Mouse (Mus musculus): ENCODE measurements around the gene Rec8. TPM values are rescaled to one million over a fixed set of nuclear protein-coding genes. Genes with fewer than 3 reads are reported as not detected.

Rec8 gene
- polyA plus RNA-seq (2012; rRNA removed): 1.3 and 4.7 TPM in 2 replicates

DNA sequence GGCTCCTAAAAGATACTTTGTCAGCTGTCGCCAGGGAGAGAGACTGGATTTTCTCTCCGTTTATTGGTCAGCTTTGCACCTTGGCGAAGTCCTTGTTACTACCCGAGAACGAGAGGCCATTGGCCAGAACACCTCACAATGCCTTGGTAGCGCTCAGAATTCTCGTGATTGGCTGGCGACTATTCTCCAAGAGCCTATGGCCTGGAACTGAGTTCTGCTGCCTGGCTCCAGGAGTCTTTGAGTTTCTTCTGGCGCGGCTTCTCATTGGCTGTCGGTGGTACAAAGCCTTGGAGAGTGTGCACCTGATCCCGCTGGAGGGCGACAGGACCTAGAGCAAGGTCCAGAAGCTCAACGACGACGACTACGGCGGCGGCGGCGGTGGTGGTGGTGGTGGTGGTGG lies at the start of gene Rec8:
Gene Rec8 (plus strand): TSS at position 216 of the 400 bp plus-strand sequence.
- DNase-seq (ENCODE audit: low read depth, low spot score): peak; percentile 75
- WGBS: 18% methylated on average over 21 of the region's 21 CpGs

DNA sequence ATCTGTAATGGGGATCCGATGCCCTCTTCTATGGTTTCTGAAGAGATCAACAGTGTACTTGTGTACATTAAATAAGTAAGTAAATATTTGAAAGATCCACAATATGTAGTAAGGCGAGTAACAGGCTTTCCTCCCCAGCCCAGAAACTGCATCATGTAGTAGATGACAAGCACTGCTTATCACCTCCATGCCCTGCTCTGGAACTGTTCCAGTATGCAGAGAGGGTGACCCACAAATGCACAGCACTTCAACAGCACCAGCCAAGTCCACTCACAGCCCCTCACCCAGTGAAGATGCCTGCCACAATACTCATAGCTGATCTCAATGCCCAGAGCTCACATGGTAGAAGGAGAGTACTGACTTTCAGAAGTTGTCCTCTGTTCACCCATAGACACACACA lies 47.2 kb upstream of the Rec8 start:
- 64% methylated on average over 2 of the region's 2 CpGs for WGBS
- DNase-seq (ENCODE audit: low read depth, low spot score): no peak

DNA sequence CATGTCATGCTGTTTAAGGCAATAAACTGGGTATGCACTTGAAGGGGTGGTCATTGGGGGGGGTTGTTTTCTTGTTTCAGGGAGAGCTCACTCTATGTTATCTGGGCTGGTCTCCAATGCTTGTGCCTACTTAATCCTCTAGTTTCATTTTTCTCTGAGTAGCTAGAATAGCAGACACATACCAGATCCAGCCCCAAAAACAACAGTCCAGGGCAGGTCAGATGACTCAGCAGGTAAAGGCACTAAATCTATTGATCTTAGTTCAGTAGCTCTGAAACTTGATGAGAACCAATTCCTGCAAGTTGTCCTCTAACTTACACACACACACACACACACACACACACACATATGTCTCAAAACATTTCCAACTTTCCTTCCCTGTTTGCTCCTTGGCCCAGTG lies 46.1 kb upstream of the Rec8 start:
- no peak for DNase-seq (ENCODE audit: low read depth, low spot score)

DNA sequence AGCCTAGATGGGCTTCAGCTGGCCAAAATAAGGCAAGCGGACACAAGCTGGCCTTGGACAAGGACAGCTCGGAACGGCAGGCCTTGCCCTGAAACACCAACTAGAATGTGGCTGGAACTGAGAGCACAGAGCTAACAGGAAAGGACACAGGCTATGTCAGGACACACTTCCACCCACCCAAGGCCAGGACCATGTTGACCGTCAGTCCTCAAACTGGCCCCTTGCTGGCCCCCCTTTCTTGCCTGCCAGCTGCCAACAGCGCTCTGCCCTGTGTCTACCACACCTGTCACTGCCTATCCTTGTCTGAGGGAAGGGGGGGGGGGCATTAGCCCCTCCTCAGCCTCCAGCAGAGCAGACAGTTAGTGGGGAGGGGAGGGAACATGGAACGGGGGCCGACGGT lies 42.5 kb upstream of the Rec8 start, which contains the start of gene Fitm1:
Gene Fitm1 (plus strand): TSS at position 316 of the 400 bp plus-strand sequence.
- WGBS: 77% methylated on average over 8 of the region's 8 CpGs
- DNase-seq (ENCODE audit: low read depth, low spot score): no peak

DNA sequence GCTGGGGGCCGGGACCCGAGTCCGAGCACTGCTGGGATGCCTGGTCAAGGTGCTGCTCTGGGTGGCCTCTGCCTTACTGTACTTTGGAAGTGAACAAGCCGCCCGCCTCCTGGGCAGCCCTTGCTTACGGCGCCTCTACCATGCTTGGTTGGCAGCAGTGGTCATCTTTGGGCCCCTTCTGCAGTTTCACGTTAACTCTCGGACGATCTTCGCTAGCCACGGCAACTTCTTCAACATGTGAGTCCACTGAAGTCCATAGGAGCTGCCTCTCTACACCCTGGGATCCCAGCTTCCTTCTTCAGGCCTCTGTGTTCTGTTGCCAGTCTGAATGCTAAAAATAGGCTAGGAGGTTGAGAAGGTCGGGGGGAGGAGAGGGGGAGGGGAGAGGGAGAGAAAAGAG lies 42.1 kb upstream of the Rec8 start:
- DNase-seq (ENCODE audit: low read depth, low spot score): no peak
- 77% methylated on average over 13 of the region's 13 CpGs for WGBS

DNA sequence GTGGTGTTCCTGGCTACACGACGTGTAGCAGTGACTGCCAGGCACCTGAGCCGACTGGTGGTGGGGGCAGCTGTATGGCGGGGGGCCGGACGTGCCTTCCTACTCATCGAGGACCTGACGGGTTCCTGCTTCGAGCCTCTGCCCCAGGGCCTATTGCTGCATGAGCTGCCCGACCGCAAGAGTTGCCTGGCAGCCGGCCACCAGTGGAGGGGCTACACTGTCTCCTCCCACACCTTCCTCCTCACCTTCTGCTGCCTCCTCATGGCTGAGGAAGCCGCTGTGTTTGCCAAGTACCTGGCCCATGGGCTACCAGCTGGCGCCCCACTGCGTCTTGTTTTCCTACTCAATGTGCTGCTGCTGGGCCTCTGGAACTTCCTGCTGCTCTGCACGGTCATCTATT lies 41.5 kb upstream of the Rec8 start:
- WGBS: 77% methylated on average over 16 of the region's 16 CpGs
- no peak for DNase-seq (ENCODE audit: low read depth, low spot score)

DNA sequence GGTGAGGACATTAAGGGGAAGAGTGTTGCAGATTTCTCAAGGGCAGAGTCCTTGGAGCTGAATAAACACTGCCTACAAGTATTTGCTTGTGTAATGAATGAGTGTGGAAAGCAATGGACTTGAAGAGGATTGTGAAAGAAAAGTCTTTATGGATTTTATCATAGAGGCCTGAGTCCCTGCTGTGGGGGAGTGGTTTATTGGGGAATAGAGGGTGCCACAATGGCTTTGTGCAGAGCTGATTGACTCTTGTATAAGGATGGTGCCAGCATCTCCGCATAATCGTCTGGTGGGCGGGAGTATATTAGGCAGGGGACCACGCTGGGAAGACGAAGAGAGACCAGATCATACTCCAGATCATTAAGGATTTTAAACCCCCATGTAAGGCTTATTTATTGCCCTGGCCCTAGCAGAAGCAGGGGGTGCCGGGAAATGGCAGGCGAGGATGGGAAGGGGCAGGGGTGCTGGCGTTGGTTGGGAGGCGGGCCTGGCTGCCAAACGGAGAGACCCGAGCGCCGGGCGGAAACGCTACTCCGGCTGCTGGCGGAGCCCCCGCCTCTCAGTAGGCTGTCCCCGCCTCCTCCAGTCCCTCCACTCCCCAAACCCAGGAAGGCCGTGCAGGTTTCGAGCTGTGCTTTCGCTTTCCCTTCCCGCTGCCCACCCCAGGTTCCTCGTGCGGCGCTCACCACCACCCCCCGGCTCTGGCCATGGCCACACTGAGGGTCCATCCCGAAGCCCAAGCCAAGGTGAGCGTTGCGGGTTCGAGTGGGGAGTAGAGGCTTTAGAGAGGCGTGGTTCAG lies 39.8 kb upstream of the Rec8 start, which contains the start of gene Psme1:
Gene Psme1 (plus strand): TSS at position 253 of the 797 bp plus-strand sequence.
- whole genome bisulfite sequencing: under 1% methylated on average over 32 of the region's 32 CpGs
- DNase-seq (ENCODE audit: low read depth, low spot score): no peak

DNA sequence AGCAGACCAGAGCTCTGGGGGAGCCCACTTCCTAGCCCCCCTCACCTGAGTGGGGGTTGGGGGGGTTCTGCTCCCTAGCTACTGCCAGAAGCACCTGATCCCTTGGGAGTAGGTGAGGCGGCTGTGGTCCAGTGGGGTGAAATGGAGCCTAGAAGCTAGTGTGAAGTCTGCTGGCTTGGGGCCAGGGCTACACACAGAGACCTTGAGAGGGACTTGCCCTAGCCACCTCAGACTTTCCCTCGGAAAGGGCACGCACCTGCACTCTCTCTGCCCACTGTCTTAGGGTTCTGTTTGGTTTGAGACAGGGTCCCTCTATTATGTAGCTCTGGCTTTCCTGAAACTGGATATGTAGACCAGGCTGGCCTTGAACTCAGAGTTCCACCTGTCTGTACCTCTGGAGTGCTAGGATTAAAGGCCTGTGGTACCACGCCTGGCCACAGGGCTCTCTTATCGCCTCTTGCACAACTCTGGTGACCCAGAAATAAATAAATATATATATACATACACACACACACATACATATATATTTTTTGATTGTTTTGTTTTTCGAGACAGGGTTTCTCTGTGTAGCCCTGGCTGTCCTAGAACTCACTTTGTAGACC lies 39.1 kb upstream of the Rec8 start:
- DNase-seq (ENCODE audit: low read depth, low spot score): no peak
- WGBS: 13% methylated on average over 6 of the region's 6 CpGs

DNA sequence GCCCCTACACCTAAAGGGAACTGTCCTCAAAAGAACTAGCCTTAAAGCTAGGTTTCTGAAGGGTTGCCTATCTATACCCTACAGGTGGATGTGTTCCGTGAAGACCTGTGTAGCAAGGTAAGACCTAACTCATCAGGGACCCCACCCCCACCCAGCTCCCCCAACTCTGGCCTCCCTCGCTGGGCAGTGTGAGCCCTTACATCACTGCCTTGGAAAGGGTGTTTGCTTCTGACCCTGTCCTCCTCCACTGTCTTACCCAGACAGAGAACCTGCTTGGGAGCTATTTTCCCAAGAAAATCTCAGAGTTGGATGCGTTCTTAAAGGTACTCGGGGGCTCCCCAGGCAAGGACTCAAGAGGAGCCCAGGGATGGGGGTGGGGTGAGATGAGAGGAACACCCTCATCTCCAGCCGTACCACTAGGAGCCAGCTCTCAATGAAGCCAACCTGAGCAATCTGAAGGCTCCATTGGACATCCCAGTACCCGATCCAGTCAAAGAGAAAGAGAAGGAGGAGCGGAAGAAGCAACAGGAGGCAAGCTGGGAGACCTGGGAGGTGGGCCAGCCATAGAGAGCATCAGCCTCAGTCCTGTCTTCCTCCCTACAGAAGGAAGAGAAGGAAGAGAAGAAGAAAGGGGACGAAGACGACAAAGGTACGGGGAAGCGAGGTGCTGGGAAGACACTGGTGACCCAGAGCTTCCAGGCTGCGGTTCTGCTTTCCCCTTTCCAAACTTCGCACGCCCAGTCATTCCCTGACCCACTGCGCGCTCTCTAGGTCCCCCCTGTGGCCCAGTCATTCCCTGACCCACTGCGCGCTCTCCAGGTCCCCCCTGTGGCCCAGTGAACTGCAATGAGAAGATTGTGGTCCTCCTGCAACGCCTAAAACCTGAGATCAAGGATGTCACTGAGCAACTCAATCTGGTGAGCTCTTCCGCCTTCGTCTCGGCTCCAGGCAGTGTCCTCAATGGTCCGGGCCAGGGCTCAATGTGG lies 38.0 kb upstream of the Rec8 start:
- 92% methylated on average over 23 of the region's 23 CpGs for WGBS
- no peak for DNase-seq (ENCODE audit: low read depth, low spot score)

DNA sequence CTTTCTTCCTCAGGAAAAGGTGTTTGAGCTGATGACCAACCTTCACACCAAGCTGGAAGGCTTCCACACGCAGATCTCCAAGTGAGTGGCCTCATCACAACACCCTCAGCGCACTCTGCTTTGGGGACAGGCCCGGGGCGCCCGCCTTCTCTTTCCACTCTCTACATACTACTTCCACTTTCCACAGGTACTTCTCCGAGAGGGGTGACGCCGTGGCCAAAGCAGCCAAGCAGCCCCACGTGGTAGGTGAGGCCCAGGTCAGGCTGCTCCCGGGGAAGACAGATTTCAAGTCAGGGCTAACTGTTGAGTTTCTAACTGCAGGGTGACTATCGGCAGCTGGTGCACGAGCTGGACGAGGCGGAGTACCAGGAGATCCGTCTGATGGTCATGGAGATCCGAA lies 37.1 kb upstream of the Rec8 start:
- DNase-seq (ENCODE audit: low read depth, low spot score): no peak
- 92% methylated on average over 16 of the region's 16 CpGs for WGBS

DNA sequence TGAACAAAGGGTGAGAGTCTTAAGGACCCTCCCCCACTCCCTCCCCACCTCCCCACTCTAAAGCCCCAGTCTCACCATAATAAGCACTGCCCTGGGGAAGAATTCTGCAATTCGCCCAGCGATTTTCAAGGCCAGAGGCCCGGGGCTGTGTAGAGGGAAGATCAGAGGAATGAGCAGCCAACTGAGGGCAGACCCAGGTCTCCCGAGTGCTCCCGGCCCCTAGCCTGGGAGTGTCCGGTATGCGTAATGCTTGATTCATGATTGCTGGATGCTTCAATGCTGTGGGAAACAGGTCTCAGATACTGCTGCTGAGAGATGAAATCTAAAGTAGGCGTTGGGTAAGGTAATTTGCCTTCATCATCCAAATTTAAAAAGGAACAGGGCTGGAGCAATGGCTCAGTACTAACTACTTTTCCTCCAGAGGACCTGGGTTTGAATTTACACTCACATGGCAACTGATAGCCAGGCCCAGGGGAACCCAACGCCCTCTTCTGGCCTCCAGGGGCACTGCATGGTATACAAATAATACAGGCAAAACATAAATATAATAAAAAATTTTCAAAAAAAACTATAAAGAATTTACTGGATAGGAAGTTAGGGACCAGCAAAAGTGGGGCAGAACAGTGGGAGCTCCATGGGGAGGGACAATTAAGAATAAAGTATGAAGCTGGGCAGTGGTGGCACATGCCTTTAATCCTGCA lies 35.7 kb upstream of the Rec8 start:
- 66% methylated on average over 9 of the region's 9 CpGs for WGBS
- no peak for DNase-seq (ENCODE audit: low read depth, low spot score)

DNA sequence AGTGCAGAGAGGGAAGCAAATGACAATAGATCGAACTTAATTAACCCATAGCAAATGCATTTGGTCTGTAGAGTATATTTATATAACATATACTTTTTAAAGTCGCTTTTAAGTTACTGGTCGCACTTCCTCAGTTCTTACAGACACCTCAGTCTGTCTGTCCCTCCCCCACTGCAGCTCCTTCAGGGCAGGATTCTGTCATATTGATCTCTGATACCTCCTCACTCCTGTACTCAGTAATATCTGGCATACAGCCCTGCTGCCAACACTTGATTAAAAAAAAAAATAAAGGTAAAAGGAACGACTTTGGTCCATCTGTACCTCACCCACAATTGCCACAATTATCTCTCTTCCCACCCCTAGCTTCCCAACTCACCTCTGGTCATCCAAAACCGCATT lies 33.5 kb upstream of the Rec8 start:
- no peak for DNase-seq (ENCODE audit: low read depth, low spot score)
- 49% methylated on average over 5 of the region's 5 CpGs for WGBS

DNA sequence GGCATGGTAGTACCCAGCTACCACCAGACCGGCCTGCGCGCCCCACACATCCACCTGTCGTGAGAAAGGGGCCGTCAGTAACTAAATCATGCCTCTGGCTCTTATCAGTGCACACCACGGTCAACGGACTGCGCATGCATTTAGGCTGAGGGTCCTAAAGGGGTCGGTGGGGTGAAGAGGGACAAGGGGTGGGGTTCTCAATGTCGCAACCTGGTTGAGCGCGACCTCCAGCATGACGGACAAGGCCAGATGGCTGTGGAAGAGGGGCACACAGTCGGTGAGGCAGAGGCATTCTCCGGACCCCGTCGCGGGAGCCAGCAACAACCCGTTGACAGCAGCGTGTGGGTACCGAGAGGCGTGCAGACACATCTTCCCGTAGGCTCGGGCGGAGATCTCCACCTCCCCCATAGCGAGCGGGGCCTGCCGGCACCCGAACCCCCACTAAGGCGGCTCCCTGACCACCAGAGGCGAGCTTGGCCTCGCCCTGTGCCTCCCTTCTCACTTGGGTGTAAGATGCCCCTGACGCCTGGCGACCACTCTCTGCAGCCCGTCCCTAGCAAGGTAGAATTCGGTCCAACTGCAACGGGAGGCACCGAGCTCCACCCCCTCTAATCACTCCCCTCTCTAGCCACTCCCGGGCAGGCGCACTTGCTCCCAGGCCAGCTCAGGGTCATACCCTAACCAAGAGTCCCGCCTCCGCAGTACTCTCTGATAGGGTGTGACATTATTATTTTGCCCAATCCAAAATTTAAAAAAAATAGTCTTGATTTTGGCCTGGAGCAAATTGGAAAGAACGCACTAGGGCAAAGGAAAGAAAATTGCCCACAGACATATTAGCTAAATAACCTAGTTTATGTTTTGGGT lies 32.9 kb upstream of the Rec8 start, which contains the start of gene Emc9:
Gene Emc9 (minus strand): TSS at position 601 of the 864 bp plus-strand sequence.
- no peak for DNase-seq (ENCODE audit: low read depth, low spot score)
- 8% methylated on average over 43 of the region's 43 CpGs for WGBS

DNA sequence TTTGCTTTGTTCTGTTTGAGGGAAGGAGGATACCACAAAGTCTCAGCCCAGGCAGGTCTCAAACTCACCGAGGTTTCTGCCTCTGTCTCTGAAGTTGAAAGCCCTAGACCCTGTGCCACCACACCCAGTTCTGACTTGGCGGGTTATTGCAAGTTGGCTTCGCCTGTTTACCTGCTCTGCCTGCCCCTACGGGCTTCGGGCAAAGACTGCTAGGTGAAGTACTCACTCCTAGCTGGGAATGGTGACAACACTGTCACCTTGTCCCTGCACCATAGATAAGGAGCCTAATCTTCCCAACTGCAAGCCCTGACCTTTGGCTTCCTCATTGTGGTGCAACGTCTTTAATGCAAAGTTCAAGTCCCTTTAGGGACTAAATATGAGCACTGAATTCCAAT lies 32.3 kb upstream of the Rec8 start:
- WGBS: 20% methylated on average over 6 of the region's 6 CpGs
- DNase-seq (ENCODE audit: low read depth, low spot score): no peak

DNA sequence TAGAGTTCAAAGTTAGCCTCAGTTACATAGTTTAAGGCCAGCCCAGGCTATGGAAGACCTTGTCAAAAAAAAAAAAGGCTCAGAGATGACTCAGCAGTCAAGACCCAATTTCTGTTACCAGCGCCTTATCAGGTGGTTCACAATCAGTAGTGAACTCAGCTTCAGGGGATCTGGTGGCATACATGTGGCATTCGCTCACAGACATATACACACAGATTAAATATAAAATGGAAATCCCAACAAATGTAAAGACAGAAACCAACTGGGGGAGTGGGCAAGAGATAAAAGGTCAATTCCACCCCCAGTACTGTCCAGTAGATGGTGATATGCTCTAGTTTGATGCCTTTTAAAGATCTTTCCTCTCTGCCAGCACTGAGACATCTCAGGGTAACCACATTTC lies 31.7 kb upstream of the Rec8 start:
- 89% methylated on average over 2 of the region's 2 CpGs for WGBS
- no peak for DNase-seq (ENCODE audit: low read depth, low spot score)

DNA sequence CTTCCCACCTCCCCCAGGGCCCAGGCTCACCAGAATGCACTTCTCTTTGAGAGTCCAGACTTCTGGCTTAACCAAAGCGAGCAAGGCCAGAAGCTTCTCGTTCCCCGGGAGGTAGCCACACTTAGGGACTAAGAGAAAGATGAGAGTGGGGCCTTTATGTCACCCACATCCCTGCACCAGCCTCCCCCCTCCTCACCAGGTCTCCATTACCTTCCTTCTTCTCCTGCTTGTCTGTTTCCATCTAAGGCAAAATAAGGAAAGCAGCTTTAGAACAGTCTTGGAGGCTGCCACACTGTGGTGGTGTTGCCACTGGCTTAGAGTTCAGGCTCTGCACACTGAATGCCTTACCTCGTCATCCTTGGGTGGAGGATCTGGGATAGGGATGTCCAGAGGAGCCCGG lies 28.6 kb upstream of the Rec8 start:
- 93% methylated on average over 5 of the region's 5 CpGs for WGBS
- DNase-seq (ENCODE audit: low read depth, low spot score): no peak

DNA sequence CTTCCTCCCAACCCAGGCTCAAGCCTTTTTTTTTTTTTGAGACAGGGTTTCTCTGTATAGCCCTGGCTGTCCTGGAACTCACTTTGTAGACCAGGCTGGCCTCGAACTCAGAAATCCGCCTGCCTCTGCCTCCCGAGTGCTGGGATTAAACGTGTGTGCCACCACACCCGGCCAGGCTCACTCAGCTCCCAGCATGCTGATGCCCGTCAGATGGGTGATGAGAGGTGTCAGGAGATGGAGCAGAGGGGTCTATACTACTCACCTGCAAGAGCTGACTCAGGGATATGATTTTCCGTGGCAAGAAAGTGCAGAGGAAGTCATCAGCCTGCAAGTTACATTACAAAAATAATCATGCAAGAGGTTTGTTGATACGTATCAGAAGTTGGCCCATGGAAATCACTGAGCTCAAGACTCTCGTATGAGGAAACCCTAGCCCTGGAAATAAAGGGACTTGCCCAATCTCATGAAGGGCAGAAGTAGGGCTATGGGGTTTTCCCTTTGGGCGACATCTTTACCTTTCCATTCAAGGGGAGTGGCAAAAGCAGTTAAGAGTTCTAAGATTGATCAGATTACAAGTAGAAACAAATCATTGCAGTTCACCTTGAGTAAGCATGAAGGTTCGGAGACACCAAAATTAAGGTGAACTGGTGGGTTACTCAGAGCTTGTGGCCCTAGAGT lies 27.9 kb upstream of the Rec8 start:
- WGBS: 53% methylated on average over 11 of the region's 11 CpGs
- no peak for DNase-seq (ENCODE audit: low read depth, low spot score)

DNA sequence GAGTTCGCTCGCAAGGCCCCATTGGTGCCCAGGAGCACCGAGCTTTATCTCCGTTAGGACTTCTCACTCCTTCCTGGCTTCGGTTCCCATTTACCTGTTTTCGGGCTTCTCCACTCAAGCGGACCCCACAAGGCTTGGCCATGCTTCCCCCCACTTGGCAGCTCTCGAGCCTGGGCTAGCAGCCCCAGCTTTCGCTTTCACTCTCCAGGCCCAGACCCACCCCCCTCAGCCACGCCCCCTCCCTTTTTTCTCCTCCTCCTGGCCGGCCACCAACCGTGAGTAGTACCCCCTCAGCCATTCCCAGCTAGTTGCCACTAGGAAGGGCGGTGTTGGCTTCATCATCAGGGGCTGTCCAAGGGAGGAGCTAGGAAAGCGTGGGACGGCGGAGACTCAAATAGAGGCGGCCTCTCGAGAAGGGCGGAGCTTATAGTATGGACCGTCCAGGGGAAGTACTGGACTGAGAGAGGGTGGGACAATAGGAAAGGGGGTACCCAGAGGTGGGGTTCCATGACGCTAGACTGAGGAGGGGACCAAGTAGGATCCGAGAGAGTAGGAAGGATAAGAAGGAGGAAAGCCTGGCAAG lies 27.0 kb upstream of the Rec8 start, which contains the start of gene Psme2:
Gene Psme2 (minus strand): TSS at position 366 of the 583 bp plus-strand sequence.
- under 1% methylated on average over 22 of the region's 22 CpGs for WGBS

More for the DNA sequence above, 27.0 kb upstream of the Rec8 start, which contains the start of gene Psme2:
- peak; percentile 97 for DNase-seq (ENCODE audit: low read depth, low spot score)
